Comparison of ENCODE assay signal across 21 mouse cellular contexts in the genomic region with DNA sequence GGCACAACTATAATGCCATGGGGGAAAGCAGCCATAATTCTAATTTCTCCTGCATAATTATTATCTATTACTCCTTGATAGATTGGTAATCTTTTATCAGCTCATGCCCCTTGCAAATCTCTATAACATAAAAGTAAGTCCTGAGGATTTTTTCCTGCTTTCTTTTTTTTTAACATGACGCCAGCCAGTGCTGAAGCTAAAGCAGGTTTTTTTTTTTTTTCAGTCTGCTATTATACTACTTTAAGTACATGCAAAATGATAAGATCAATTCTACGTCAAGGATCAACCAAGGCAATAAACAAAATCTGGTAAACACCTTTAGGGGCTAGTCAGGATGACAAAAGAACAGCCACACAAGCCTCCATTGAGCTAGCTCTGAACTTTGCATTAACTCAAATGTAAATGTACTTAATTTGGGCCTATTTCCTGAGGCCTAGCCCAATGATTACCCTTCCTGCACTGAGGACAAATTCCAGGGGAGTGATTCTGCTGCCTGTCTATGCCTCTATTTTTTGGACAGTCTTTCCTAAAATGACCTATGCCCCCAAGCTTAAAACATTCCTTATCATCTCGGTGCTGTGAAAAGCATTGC.
DNase-seq lines count a peak whose midpoint lies in the region; TF ChIP-seq lines count a peak whose summit lies in the region.
"Had no signal": no experiment of that assay in that cellular context is flagged by ENCODE, and none has a peak within 500 bp of the region (broad histone marks: within the 10 kb centered on the region; RNA-seq: fewer than 3 reads in every experiment).

No protein-coding gene starts in this region.

- no peak overlapping the region for H3K9ac ChIP-seq in ES-Bruce4 (ENCODE audit: low read depth, poor library complexity, severe bottlenecking)
- H3K9ac ChIP-seq: embryonic facial prominence, embryonic 13.5 days; embryonic facial prominence, embryonic 15.5 days; forebrain, embryonic 12.5 days had no signal

- peaks cover 3% of the 10 kb centered on the region; the same call in 1 of the 2 replicates for H3K36me3 ChIP-seq in ES-Bruce4 (ENCODE audit: control insufficient read depth, insufficient read depth, low read length, poor library complexity, severe bottlenecking)
- H3K36me3 ChIP-seq: embryonic facial prominence, embryonic 13.5 days; embryonic facial prominence, embryonic 15.5 days; forebrain, embryonic 10.5 days; forebrain, embryonic 12.5 days; G1E had no signal

- H3K9me3 ChIP-seq in ES-Bruce4 (replicated peaks; ENCODE audit: control insufficient read depth, insufficient read depth, low read length, poor library complexity, severe bottlenecking): peaks cover 68% of the 10 kb centered on the region
- H3K9me3 ChIP-seq: embryonic facial prominence, embryonic 13.5 days; embryonic facial prominence, embryonic 15.5 days; forebrain, embryonic 10.5 days; forebrain, embryonic 12.5 days; G1E had no signal

- peak overlapping the region; percentile 96 for H3K27ac ChIP-seq in ES-Bruce4 (ENCODE audit: insufficient read depth, low read length)
- H3K27ac ChIP-seq: embryonic facial prominence, embryonic 13.5 days; embryonic facial prominence, embryonic 15.5 days; forebrain, embryonic 10.5 days; forebrain, embryonic 12.5 days had no signal

- no peak for TF ChIP-seq CTCF in ES-Bruce4 (IDR thresholded peaks at IDR 0.05; ENCODE audit: low read depth, low read length)

- no peaks in the 10 kb centered on the region for H3K27me3 ChIP-seq in ES-Bruce4 (ENCODE audit: control insufficient read depth, insufficient read depth, low read length, poor library complexity, severe bottlenecking)
- H3K27me3 ChIP-seq: embryonic facial prominence, embryonic 13.5 days; embryonic facial prominence, embryonic 15.5 days; forebrain, embryonic 12.5 days; Patski had no signal

- H3K4me3 ChIP-seq in ES-Bruce4 (ENCODE audit: low read depth, low read length): no peak overlapping the region
- H3K4me3 ChIP-seq: embryonic facial prominence, embryonic 13.5 days; embryonic facial prominence, embryonic 15.5 days; erythroblast, embryonic 14.5 days; forebrain, embryonic 10.5 days; forebrain, embryonic 12.5 days had no signal

- 0 out of 2 replicates have a peak, but pooled peaks have one; percentile 42 for TF ChIP-seq EP300 in ES-Bruce4 (IDR thresholded peaks at IDR 0.05; ENCODE audit: insufficient read depth, low read depth, low read length)

- peaks cover 1% of the 10 kb centered on the region for H3K4me1 ChIP-seq in ES-Bruce4 (ENCODE audit: control insufficient read depth, insufficient read depth, low read length)
- H3K4me1 ChIP-seq: embryonic facial prominence, embryonic 13.5 days; embryonic facial prominence, embryonic 15.5 days had no signal

- DNase-seq in ES-CJ7 (ENCODE audit: low read depth, low spot score): peak; percentile 92
- peak; percentile 97 for DNase-seq in R1 (ENCODE audit: low read depth, low spot score)
- no peak for DNase-seq in urinary bladder, postnatal 10 days (ENCODE audit: low spot score)
- DNase-seq in embryo, embryonic 11 days: no peak
- no peak for DNase-seq in layer of hippocampus, postnatal 25 days (ENCODE audit: extremely low spot score in 1 of 2, low spot score in 1 of 2)
- DNase-seq: adrenal gland, adult 8-10 months; adrenal gland, postnatal 14 days; adrenal gland, postnatal 36 days; cerebellum, adult 11-12 months; cerebellum, adult 2 months; cerebellum, adult 9-10 months; cerebellum, postnatal 10 days; cerebellum, postnatal 25 days had no signal

- TF ChIP-seq POLR2A in ES-Bruce4 (IDR thresholded peaks at IDR 0.05; ENCODE audit: insufficient read depth, low read length): no peak

Comparison
In these comparisons a context has a peak if more than half of its experiments do, and no peak if none do; other contexts are left out.
1. DNase-seq: peak in ES-CJ7 (single experiment) and R1 (single experiment); none in urinary bladder, postnatal 10 days (single experiment), embryo, embryonic 11 days (single experiment) and layer of hippocampus, postnatal 25 days (0 of 2).